Mouse (Mus musculus): ENCODE measurements around the gene Prkar1a. TPM values are rescaled to one million over a fixed set of nuclear protein-coding genes. Genes with fewer than 3 reads are reported as not detected.
A peak's percentile ranks its signal among the peaks of the same experiment; 100 is the strongest.

The Prkar1a gene
- polyA plus RNA-seq, 1 experiment, result 215 TPM

DNA sequence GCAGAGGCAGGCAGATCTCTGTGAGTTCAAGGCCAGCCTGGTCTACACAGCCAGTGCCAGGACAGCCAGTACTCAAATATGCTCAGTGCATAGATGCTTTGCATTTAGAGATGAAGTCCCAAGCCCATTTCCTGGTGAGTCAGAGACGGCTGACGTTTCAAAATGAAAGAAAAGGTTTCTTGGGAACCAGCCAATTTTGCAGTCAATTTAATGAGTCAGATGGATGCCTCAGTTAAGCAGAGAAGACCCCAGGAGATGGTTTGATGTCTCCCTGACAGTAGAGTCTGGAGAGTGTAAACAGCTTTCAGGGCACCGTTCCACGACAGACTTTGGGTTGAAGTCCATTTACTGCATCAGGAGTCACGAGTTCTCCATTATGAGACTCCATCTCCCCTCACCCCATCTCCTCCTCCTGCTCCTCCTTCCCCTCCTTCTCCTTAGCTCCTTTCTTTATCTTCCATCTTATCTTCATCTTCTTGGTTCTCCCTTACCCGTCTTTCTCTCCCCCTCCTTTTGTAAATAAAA lies 13.3 kb upstream of the Prkar1a start:
- TF ChIP-seq CTCF (IDR thresholded peaks at IDR 0.05; ENCODE audit: borderline replicate concordance, insufficient read depth, low read length) (no peak), POLR2A (IDR thresholded peaks at IDR 0.05; ENCODE audit: low read depth, low read length) (no peak)
- no peak overlapping the region for H3K27ac ChIP-seq (ENCODE audit: insufficient read depth, low read length)
- peaks cover 2% of the 10 kb centered on the region; the same call in 1 of the 2 replicates for H3K4me1 ChIP-seq (ENCODE audit: control insufficient read depth, insufficient read depth, low read length)
- H3K4me3 ChIP-seq (ENCODE audit: insufficient read depth, low read length), result no peak overlapping the region

DNA sequence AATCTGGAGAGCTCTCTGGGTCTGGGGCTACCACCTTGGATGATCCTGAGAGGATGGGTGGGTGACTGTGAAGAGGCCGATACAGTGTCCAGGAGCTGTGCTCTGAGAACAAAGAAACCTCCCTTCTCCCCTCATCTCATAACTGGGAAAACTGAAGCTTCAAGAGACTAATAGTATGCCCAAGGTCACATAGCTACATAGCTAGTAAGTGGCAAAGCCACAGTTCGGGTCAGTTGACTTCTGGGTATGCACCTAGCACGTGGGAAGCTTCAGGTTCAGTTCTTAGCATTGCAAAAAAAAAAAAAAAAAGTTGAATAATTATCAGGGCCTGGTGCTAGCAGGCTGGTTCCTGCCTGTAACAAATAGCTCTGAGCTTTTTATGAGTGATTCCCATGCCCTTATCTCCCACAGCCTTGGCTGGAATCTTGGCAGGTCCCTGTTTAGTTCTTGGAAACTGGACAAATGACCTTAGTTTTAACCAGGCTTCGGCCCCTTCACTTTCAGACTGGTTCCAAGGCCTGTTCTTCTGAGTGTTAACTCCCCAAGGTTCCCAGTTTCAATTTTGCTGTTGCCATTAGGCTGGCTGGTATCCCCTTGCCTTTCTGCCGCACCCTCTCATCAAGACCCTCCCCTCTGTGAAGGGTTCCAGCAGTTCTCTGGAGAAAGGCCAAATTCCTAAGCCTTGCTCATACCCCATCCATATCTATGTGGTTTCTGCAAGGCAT lies 7.5 kb upstream of the Prkar1a start:
- TF ChIP-seq POLR2A (IDR thresholded peaks at IDR 0.05; ENCODE audit: low read depth, low read length) (no peak), CTCF (IDR thresholded peaks at IDR 0.05; ENCODE audit: borderline replicate concordance, insufficient read depth, low read length) (no peak)
- peaks cover 5% of the 10 kb centered on the region for H3K4me1 ChIP-seq (ENCODE audit: control insufficient read depth, insufficient read depth, low read length)

DNA sequence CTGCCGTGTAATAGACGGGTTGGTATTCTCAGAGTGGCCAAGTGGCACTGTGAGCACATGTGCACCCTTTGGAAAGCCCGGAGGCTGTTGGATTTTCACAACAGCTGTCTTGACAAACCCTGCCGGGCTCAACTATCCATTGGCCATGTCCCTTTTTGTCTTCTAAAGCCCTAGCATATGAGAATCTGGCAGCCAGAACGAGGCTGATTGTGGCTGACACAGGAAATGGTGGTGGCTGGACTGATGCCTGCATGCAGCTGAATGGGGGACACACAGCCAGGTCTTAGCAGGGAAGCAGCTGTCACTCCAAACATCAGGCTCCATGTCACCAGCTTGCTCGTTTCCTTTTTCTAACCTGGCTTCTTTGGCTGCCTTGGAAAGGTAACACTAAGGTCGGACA lies 695 bp upstream of the Prkar1a start:
- Histone ChIP-seq H3K4me1 (ENCODE audit: control insufficient read depth, insufficient read depth, low read length) (peaks cover 9% of the 10 kb centered on the region; the same call in 1 of the 2 replicates), H3K27ac (ENCODE audit: insufficient read depth, low read length) (no peak overlapping the region), H3K4me3 (ENCODE audit: insufficient read depth, low read length) (no peak overlapping the region)
- TF ChIP-seq POLR2A (IDR thresholded peaks at IDR 0.05; ENCODE audit: low read depth, low read length), result no peak
- no peak for TF ChIP-seq CTCF (IDR thresholded peaks at IDR 0.05; ENCODE audit: borderline replicate concordance, insufficient read depth, low read length)

More for the DNA sequence above, 7.5 kb upstream of the Prkar1a start:
- H3K27ac ChIP-seq (ENCODE audit: insufficient read depth, low read length), result no peak overlapping the region
- no peak overlapping the region for H3K4me3 ChIP-seq (ENCODE audit: insufficient read depth, low read length)

DNA sequence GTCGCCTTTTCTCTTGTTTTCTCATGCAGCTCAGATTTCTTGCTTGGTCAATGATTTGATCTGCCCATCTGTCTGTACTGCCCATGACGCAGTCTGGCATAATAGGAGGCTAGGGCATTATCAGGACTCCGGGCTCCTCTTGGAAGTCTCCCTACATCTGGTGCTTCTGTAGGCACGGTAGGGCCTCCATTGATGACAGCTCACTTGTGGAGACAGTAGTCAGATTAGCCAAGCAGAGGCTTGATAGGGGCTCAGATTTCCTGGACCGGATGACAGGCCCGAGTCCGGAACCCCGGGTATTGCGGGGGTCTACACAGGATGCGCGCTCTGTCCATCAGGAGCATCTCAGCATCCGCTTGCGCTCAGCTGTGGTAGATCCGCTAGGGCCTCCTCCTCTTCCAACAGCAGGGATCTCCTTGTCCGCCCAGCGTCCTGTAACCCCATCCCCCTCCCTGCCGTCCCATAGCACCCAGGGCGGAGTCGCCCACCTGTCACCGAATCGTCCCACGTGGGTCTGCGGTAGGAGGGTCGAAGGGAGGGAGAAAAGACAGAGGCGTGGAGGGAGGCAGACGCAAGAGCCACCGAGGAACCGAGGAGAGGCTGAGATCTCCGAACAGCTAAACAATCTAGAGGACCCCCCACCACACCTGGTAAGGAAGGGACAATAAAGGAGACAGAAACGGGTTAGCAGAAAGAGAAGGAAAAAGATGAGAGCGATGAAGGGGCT lies 933 bp downstream of the Prkar1a start:
- TF ChIP-seq POLR2A (IDR thresholded peaks at IDR 0.05; ENCODE audit: low read depth, low read length) (peak; percentile 76), CTCF (IDR thresholded peaks at IDR 0.05; ENCODE audit: borderline replicate concordance, insufficient read depth, low read length) (no peak)
- Histone ChIP-seq H3K4me1 (ENCODE audit: control insufficient read depth, insufficient read depth, low read length) (peaks cover 16% of the 10 kb centered on the region), H3K27ac (ENCODE audit: insufficient read depth, low read length) (peak overlapping the region; percentile 57), H3K4me3 (ENCODE audit: insufficient read depth, low read length) (peak overlapping the region; percentile 92)

DNA sequence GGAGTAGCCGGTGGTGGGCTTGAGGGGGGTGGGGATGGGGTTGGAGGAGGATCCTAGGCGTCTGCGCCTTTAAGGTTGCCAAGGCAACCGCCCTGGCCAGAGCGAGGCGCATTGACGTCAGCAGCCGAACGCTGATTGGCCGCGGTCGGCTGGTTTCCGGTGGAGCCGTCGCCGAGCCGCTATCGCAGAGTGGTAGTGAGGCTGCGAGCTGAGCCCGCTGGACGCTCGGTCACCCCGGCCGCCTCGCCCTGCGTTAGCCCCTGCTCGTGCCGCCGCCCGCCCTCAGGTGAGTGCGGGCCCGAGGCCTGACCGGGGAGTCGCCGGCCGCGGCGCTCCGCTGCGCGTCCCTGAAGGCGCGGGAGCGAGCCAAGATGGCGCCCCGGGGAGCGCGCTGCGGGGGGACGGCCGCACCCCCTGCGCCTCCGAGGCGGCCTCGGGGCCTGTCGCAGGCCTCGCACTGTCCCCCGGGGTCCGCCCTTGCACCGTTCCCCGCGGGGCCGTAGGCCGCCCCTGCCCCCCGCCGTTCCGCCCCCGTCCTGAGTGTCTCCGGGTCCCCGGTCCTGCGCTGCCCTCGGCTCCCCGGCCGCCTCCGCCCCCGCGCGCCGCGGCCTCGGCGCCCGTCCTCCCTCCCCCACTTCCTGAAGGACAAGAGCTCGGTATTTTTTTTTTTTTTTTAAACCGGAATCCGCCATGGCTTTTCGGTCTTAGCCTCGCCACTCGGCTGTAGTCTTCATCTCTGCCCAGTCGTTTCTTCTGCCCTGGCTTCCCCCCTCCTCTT lies 1.8 kb downstream of the Prkar1a start:
- peak; percentile 82; the same call in 1 of the 2 replicates for TF ChIP-seq POLR2A (IDR thresholded peaks at IDR 0.05; ENCODE audit: low read depth, low read length)
- no peak for TF ChIP-seq CTCF (IDR thresholded peaks at IDR 0.05; ENCODE audit: borderline replicate concordance, insufficient read depth, low read length)
- H3K4me3 ChIP-seq (ENCODE audit: insufficient read depth, low read length), result peak overlapping the region; percentile 92
- peak overlapping the region; percentile 86 for H3K27ac ChIP-seq (ENCODE audit: insufficient read depth, low read length)
- peaks cover 16% of the 10 kb centered on the region for H3K4me1 ChIP-seq (ENCODE audit: control insufficient read depth, insufficient read depth, low read length)

DNA sequence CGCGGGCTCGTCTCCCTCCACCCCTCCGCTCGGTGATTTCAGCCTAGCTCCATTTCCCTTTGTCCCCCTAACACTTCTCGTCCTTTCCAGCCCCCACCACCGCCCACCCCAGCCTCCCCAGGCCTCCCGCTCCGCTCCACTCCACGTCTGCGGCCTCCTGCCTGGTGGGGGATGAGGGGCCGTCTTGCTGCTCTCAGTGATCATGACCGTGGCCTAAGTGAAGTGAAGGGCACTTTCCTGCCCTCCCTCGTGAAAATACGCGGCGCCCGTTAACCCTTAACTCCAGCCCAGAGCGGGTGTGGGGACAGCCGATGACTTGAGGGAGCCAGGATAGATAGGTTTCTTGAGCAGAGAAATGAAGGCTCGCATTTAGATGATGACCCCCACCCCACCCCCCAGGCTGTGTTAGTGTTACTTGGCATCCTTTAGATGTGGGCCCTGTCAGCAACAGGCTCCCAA lies 2.4 kb downstream of the Prkar1a start:
- no peak for TF ChIP-seq CTCF (IDR thresholded peaks at IDR 0.05; ENCODE audit: borderline replicate concordance, insufficient read depth, low read length)
- no peak for TF ChIP-seq POLR2A (IDR thresholded peaks at IDR 0.05; ENCODE audit: low read depth, low read length)
- Histone ChIP-seq H3K27ac (ENCODE audit: insufficient read depth, low read length) (peak overlapping the region; percentile 59), H3K4me1 (ENCODE audit: control insufficient read depth, insufficient read depth, low read length) (peaks cover 20% of the 10 kb centered on the region), H3K4me3 (ENCODE audit: insufficient read depth, low read length) (peak overlapping the region; percentile 92)

DNA sequence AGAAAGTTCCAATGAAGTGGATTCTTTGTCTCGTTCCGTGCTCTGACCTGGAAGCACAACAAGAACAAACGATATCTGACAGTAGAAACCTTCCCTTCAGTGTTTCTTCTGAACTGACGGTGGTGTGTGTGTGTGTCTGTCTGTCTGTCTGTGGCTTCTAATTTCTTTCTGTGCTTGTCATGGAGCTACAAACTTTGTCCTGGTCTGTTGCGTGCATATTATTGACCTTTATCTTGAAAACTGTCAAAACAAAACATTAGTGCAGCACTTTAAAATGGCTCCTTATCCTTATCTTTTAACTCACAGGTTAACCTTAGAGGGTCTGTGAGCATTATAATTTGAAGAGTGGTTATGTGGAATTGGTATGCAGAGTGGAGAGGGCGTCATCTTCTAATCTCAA lies 3.3 kb downstream of the Prkar1a start:
- no peak for TF ChIP-seq CTCF (IDR thresholded peaks at IDR 0.05; ENCODE audit: borderline replicate concordance, insufficient read depth, low read length)
- no peak for TF ChIP-seq POLR2A (IDR thresholded peaks at IDR 0.05; ENCODE audit: low read depth, low read length)
- H3K27ac ChIP-seq (ENCODE audit: insufficient read depth, low read length), result peak overlapping the region; percentile 23; the same call in 1 of the 2 replicates
- H3K4me3 ChIP-seq (ENCODE audit: insufficient read depth, low read length), result peak overlapping the region; percentile 92
- H3K4me1 ChIP-seq (ENCODE audit: control insufficient read depth, insufficient read depth, low read length), result peaks cover 20% of the 10 kb centered on the region

DNA sequence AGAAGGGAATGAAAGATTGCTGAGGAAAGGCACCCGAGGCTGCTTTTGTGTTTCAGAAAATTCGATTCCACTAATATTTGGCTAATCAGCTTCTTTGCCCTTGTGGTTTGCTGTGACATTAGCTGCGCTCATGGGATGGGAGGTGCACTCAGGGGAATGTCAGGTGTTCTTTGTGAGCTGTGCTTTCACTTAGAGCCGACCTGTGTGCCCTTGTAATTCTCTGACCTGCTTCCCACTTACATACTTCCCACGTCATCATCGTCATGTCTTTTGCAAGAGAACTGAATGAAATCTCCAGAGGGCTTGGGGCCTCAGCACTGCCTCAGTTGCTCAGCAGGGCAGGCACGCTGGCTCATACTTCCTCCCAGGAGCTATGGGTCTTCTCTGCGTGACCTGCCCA lies 4.0 kb downstream of the Prkar1a start:
- Histone ChIP-seq H3K27ac (ENCODE audit: insufficient read depth, low read length) (no peak overlapping the region), H3K4me1 (ENCODE audit: control insufficient read depth, insufficient read depth, low read length) (peaks cover 20% of the 10 kb centered on the region), H3K4me3 (ENCODE audit: insufficient read depth, low read length) (peak overlapping the region; percentile 5; the same call in 1 of the 2 replicates)
- no peak for TF ChIP-seq POLR2A (IDR thresholded peaks at IDR 0.05; ENCODE audit: low read depth, low read length)
- TF ChIP-seq CTCF (IDR thresholded peaks at IDR 0.05; ENCODE audit: borderline replicate concordance, insufficient read depth, low read length), result no peak

DNA sequence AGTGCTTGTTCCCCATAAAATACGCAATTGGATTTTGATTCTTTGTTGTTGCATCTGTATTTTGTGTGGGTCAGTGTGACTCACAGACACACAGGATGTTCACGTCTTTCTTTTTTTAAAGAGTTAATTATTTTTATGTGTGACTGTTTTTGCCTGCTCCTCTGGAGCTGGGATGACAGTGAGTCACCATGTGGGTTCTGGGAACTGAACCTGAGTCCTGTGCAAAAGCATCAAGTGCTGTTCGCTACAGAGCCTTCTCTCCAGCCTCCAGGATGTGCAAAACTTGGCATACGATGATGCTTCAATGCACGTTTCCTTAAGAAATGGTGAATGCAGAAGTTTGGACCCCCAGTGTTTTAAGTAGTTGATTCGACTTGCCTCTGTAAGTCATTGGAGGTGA lies 5.4 kb downstream of the Prkar1a start:
- Histone ChIP-seq H3K4me1 (ENCODE audit: control insufficient read depth, insufficient read depth, low read length) (peaks cover 16% of the 10 kb centered on the region), H3K27ac (ENCODE audit: insufficient read depth, low read length) (no peak overlapping the region), H3K4me3 (ENCODE audit: insufficient read depth, low read length) (no peak overlapping the region)
- TF ChIP-seq CTCF (IDR thresholded peaks at IDR 0.05; ENCODE audit: borderline replicate concordance, insufficient read depth, low read length), result no peak
- no peak for TF ChIP-seq POLR2A (IDR thresholded peaks at IDR 0.05; ENCODE audit: low read depth, low read length)
